Mouse (Mus musculus) erythroblast, embryonic 14.5 days (primary cell): ENCODE data around the gene Rgs6. TPM values are rescaled to one million over a fixed set of nuclear protein-coding genes. Genes with fewer than 3 reads are reported as not detected.

Experiments
- H3K27me3 ChIP-seq: 2 replicates; pipeline ENCODE4 v1.6.1; 2012; ENCODE audit warnings: inconsistent platforms; ENCODE audit not compliant: control insufficient read depth
- H3K36me3 ChIP-seq: 2 replicates; pipeline ENCODE4 v1.6.1; 2012; ENCODE audit warnings: mild to moderate bottlenecking, inconsistent platforms; ENCODE audit not compliant: control insufficient read depth
- H3K4me1 ChIP-seq: 2 replicates; pipeline ENCODE4 v1.6.1; 2012; ENCODE audit warnings: inconsistent platforms; ENCODE audit not compliant: control insufficient read depth
- H3K4me3 ChIP-seq: replicated peaks from 2 replicates; pipeline ENCODE3; 2012; ENCODE audit warnings: moderate library complexity, mild to moderate bottlenecking, inconsistent platforms
- H3K9me3 ChIP-seq: 2 replicates; pipeline ENCODE4 v1.6.1; 2012; ENCODE audit warnings: low read length, inconsistent platforms, mixed read lengths; ENCODE audit not compliant: control insufficient read depth
- GATA1 ChIP-seq: IDR thresholded peaks from 2 replicates; pipeline ENCODE4 v1.6.1; 2012; ENCODE audit warnings: low read length, inconsistent platforms, mixed read lengths
- TAL1 ChIP-seq: IDR thresholded peaks from 3 replicates; pipeline ENCODE4 v1.6.1; 2012; ENCODE audit warnings: low read length, inconsistent platforms, mixed read lengths
- polyA plus RNA-seq: library from polyadenylated mRNA; stranded (reverse); fragments of >175 nt; gene quantifications from 2 replicates; pipeline ENCODE4 v1.2.3, GENCODE M21; 2012

Rgs6 gene
- polyA plus RNA-seq, 1 experiment, result not detected

- TF ChIP-seq TAL1 (no peak), GATA1 (no peak)
- Histone ChIP-seq H3K36me3 (no peaks in the 10 kb centered on the region), H3K27me3 (peaks cover 3% of the 10 kb centered on the region; the same call in 1 of the 2 replicates), H3K4me1 (no peaks in the 10 kb centered on the region), H3K4me3 (no peak overlapping the region), H3K9me3 (no peaks in the 10 kb centered on the region)
These were observed 623.2 kb downstream of the Rgs6 start for GRCm38 (mm10) chr12:83211146-83211822.
